Mouse (Mus musculus) embryo, embryonic 11.5 days (tissue): ENCODE measurements around the gene Camkmt.

Experiments used
- DNase-seq: peaks from one replicate; pipeline ENCODE4 v3.0.0-alpha.2; 2012; ENCODE audit warnings: low read depth, low spot score

Camkmt gene

GRCm38 (mm10) chr17:85089621-85090020 is 731 bp upstream of the Camkmt start:
- DNase-seq, result no peak

- no peak for DNase-seq
Measured at GRCm38 (mm10) chr17:85091762-85092161, 1.4 kb downstream of the Camkmt start.

GRCm38 (mm10) chr17:85096396-85096795 is 6.0 kb downstream of the Camkmt start:
- DNase-seq, result no peak

- DNase-seq, result no peak
Measured at GRCm38 (mm10) chr17:85098677-85099323, 8.4 kb downstream of the Camkmt start.

GRCm38 (mm10) chr17:85100232-85100631 is 9.9 kb downstream of the Camkmt start:
- no peak for DNase-seq

DNA sequence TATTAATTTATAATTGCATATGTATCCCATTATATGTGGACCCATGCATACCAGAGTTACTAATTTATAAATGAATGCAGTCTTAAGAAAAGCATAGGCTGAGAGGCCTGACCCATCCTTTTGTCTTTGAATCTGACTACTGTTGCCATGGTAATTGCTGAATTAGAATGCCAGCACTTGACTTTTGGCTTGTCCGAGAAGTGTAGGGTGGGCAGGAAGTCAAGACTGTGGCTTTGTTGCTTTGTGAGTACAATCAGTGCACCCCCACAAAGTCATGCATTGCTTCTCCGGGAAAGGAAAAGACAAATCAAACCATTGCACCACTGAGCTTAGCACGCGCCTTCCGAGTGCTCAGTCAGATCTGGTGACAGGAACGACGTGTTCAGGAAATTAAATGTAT is 11.4 kb downstream of the Camkmt start:
- DNase-seq, result no peak

- no peak for DNase-seq
Measured at GRCm38 (mm10) chr17:85103310-85103709, 13.0 kb downstream of the Camkmt start.

DNA sequence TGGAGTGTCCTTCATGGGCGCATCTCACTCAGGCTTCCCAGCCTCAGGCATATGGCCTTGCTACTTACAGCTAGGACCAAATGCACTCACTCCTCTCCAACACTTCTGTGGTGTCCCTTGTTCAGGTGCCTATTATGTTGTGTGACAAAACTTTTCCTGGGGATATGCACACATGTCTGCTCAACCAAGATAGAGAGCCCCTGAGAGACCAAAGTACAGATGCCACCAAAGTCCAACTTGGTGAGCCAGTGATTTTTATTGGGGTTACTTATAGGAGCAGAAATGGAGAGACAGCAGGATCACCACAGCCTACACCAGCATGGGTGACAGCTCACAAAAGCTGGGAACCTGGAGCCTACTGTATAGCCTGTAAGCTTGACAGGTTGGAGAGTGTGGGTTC is 20.3 kb downstream of the Camkmt start:
- no peak for DNase-seq

DNA sequence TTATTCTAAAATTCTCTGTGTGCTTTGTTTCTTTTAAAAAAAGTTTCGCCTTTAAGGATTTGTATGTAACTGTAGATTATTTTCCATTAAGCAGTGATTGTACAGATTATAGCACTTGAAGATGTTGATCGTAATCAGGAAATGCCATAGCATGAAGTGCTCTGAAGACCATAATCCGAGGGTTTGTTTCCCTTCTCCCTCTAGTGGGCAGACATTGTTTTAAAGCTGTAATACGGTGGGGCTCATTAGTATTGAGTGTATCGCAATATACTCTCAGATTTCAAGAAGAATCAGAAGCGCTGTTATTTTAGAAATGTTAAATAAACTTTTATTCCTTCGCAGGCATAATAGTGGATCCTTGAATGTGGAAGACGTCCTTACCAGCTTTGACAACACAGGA is 23.1 kb downstream of the Camkmt start:
- DNase-seq, result no peak

DNA sequence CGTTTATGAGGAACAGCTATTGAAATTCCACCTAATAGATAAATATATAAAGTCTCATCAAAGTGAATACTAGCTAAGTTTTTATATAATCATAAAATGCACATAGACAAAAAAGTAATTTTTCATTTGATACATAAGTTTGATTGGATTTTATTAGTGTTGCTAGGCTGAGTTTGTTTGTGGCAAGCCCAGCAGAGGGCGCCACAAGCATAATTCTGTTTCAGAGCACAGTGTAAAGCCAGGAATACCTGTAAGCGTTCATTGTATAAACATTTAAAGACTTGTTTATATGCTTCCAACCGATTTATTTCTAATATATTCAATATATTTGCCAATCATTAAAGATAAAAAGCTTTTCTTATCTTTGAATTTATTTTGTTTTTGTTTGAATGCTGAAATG is 26.3 kb downstream of the Camkmt start:
- peak; percentile 31 for DNase-seq

DNA sequence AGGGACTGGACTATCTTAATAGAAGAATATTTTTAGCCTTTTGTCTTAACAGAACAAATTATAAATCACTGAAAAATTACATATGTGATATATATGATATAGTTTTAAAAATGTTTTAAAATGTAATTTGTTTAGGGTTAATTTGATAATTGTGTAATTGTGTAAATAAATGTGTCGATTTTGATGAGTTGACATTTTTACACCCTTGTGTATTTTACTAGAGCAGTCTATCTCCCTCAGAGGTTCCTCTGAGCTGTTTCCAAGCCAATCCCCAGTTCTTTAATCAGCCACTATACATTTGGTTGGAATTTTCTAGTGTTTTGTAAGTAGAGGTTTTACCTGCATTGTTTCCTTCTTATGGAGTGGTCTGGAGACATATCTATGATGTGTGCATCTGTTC is 48.0 kb downstream of the Camkmt start:
- DNase-seq, result no peak

DNA sequence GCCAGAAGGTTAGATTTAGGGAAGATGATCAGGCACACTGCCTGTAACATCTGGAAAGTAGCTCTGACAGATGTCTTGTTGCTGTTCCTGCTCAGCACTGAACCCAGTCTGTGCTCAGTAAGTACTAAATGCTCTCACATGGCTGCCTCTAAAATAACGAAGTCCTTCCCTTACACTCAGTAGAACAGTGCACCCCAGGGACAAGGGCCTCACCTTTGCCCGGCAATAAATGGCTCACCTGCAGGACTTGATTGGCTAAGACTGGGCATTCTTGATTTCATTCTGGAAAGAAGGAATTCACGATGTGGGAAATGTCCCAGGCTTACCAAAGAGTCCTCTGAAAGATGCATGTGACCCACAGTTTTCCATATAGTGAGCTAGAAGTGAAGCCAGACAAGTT is 51.3 kb downstream of the Camkmt start:
- no peak for DNase-seq

- DNase-seq, result no peak
Measured at GRCm38 (mm10) chr17:85142495-85143111, 52.3 kb downstream of the Camkmt start.

DNA sequence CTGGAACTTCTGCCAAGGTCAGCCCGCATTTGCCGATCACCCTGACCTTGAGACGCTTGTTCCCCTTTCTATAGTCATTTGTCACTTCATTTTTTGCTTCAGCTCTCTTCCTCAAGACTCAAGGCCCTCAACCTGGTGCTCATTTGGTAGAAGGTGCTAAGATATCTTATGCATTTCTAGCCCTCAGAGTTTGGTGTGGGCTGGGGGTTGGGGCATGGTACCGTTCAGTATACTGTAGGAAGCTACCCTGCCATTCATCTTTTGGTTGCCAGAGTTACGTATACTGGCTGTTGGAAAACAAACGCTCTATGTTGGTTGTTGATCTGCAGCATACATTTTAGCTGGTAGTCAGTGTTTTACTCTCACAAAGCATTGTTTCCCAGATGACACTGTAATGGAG is 53.8 kb downstream of the Camkmt start:
- no peak for DNase-seq

GRCm38 (mm10) chr17:85148348-85148747 is 58.0 kb downstream of the Camkmt start:
- no peak for DNase-seq

DNA sequence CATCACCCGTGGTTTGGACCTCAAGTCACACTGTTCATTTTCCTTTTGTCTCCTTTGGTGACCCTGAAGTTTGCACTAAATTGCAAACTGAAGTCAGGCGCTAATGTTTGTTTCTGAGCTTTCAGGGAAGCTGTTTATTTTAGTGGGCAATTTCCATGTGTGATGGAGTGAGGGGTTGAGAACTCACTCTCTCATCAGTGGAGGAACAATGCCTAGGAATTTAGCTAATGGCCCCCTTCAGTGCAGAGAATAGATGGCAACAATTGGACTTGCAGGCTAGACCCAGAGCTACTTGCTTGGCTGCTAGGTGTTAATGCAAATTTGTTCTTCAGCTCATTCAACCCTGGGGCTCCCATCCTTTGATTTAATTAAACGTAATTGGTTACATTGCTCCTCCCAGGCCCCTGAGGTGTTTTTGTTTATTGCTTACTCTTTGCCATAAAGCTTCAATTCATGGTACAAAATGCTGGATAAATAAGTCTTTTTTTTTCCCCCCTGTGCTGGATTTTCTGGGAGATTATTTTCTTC is 58.9 kb downstream of the Camkmt start:
- no peak for DNase-seq

DNA sequence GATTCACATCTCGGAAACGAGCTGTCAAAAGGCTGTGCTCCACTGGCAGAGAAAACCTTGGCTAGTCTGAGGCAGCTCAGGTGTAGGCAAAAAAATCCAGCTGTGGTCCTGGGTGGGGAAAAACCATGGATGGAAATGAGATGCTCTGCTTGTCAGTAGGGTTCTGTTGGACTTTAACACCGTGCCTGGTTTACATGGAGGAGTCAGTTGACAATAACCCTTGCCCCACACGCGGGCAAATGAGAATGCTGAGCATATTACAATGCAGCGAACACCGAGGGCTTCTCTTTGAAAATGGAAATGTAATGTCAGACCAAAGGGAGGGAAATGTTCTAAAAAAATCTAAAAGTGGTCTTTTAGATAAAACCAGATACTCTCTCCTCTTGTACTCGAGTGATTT is 60.9 kb downstream of the Camkmt start:
- DNase-seq, result no peak

DNA sequence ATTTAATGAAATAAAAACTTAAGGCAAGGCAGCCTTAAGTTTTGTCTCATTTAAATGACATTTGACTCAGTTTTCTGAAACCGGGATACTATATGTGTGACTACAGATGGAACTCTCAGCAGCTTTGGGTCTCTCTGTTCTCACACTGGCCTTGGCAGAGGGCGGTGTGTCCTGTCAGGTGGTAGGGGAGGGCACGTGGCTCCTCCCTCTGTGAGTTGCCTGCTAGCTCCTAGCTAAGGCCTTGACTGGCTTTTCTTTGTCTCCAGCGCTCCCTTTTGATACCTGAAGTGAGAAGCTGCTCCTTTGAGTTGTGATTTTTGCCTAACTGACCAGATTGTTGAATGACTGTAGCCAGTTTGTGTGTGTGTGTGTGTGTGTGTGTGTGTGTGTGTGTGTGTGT is 67.8 kb downstream of the Camkmt start:
- no peak for DNase-seq

DNA sequence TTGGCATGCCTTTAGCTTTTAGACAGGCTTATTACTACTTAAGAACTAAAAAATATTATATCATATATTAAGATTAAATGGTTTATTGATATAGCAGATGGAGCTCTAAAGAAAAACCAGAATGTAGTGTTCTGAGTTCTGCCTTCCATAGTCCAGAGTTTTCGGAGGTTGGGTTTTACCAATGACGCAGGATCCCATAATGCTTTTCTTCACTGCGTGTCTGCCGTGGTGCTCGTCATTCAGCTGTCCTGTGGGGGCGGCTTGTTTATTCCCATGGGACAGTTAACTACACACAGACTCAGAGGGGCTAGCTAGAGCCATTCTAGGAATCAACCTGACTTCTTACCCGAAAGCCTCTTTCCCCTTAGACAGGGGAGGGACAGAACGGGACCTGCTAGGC is 69.2 kb downstream of the Camkmt start:
- no peak for DNase-seq

DNA sequence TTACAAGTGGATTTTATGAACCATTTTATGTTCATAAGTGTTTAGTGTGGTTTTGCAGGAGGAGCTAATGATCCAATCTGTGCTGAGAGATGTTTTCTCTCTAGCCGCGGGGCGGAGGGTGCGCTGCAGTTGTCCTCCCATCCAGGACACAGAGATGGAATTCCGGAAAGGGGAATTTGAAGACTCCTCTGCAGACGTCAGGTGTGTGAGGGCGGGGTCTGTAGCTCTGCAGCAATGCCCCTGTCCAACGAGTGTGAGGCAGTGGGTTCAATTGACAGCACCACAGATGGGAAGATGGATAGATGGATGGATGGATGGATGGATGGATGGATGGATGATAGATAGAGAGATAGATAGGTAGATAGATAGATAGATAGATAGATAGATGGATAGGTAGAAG is 70.4 kb downstream of the Camkmt start:
- DNase-seq, result no peak

DNA sequence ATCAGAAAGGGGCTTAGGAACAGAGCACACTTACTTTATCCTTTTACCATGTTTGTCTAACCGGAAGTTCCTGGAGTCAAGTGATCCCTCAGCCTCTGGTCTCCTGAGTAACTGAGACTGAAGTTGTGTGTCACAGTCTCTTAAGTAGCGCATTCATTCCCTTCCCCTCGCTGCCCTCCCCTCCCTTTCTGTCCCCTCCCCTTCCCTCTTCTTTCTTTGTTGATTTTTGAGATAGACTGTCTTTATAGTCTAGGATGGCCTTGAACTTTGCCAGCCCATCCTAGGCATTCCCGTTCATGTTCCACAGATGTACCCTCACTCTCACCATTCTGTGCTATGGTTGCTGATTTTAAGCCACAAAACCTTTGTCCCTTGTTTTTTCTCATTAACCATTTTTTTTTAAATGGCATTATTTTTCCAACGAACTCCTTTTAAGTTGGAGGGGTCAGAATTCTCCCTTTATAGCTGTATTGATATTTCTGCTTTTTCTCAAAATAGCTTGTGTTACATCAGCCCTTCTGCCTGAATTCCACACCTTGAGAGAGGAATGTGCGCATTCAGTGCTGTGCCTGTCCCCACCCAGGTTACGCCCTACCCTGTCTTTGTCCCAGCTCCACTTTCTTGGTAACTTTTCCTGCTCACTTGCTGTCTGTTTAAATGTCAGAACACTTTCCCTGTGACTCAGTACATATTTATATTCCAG is 72.4 kb downstream of the Camkmt start:
- no peak for DNase-seq

DNA sequence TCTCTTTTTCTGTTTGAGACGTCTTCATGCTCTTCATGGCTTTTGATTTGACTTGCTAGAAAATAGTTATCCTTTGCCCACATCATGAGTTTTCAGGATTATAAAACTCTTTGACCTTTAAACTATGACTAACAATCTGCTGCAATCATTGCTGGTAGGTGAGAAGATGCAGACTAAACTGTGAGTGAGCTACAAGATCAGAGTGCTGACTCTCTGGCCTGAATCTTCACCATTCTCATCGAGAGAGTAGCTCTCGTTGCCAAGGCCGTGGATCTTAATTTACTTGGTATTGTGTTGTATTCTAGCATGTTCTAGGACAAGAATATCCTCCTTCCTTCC is 72.9 kb downstream of the Camkmt start:
- no peak for DNase-seq

- DNase-seq, result no peak
Measured at GRCm38 (mm10) chr17:85168761-85169160, 78.4 kb downstream of the Camkmt start.
